Mouse (Mus musculus): ENCODE results near the gene Slpi.
"Not testable (repeated sequence)": the region's sequence is repeated elsewhere in the genome, so short reads cannot be mapped to it uniquely, and the experiment has no call there.

The Slpi gene

DNA sequence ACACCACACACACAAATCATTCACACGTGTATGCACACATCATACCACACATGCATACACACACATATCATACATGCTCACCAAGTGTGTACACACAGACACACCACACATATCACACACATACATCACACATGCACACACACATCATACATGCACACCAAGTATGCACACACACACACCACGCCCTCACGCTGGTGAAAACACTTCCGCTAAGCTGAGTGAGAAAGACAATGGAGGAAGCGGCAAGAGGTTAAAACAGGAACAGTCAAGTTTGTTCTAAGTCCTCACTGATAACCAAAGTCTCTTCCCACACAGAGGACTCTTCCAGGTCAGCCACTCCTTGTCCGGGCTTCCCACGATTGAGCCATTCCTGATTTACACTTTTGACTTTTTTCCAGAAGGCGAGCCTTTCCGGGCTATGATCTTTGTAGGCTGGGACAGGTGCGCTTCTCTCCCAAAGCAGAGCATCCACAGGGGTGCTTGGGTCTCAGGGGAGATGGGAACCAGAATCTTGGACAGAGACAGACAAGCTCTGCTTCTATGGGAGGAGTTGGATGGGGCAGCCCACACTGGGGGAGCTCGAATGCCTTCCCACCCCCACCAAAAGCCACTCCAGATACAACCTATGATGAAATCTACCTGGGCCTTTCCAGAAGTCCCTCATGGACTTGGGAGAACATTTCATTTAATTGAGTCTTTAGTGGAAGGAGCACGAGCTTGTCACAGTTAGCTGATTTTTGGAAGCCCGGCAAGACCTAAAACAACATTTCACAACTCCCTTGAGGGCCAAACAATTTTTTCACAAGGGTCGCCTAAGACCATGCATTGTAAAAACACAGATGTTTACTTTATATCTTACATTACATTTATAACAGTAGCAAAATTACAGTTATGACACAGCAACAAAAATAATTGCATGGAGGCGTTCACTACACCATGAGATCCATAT is 11.1 kb downstream of the Slpi start:
- no peak for DNase-seq (ENCODE audit: low spot score)

DNA sequence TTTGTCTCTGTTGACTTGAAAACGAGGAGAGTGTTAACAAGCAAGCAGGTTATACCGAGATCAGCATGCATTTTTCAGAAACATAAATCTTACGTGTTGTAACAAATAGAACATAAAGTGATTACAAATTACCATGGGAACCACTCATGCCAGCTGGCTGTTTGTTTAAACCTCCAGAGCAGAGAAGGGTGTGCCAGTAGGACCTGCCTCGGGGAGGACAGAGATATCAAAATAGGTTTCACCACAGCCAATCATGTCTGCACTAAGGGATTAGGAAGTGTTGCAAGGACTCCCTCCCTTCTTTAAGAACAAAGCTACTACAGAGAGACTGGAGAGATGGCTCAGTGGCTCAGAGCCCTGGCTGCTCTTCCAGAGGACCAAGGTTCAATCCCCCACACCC is 15.7 kb downstream of the Slpi start:
- peak; percentile 55 for DNase-seq (ENCODE audit: low spot score)

DNA sequence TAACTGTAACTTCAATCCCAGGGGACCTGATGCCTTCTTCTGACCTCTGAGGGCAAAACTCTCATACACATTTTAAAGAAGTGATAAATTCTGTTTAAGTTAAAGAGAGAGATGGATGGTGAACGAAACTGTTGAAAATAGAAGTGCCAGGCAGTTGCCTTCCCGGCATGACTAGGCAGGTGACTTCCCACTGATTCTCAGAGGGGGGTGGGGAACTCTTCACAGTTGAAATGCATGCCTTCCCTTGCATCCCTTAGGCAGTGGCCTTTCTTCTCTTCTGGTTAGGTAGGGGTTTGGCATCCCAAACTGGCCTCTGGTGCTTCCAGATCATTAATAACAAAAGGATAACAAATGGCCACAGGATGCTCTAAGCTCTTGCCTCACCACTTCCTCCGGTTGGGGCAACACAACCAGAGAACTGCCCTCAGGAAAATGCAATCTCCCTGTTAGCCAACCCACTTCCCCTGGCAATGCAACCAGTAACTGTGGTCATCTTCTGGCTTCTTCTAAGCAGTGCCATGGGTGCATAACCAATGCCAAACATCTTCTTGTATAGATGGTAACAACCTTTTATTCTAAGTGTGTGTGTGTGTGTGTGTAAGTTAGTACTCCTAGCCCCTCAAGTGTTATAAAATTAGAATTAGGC is 16.4 kb downstream of the Slpi start:
- peak; percentile 29 for DNase-seq (ENCODE audit: low spot score)

DNA sequence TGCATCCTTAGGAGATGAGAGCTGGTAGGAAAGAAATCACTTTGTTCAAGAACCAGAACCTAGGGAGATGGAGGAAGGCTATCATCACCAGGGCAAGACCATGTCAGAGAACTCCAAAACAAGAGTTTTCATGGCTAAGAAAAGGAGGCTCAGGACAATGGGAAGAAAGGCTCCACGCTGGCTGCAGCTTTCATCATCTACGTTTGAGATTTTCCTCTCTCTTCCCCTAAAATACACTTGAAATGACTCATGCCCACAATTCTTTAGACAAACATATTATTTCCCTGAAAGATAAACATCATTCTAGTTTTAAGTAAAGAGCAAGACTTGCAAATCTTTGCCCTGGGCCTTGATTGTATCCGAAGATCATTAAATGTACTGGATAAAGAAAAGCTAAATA is 17.5 kb downstream of the Slpi start:
- DNase-seq (ENCODE audit: low spot score): no peak

DNA sequence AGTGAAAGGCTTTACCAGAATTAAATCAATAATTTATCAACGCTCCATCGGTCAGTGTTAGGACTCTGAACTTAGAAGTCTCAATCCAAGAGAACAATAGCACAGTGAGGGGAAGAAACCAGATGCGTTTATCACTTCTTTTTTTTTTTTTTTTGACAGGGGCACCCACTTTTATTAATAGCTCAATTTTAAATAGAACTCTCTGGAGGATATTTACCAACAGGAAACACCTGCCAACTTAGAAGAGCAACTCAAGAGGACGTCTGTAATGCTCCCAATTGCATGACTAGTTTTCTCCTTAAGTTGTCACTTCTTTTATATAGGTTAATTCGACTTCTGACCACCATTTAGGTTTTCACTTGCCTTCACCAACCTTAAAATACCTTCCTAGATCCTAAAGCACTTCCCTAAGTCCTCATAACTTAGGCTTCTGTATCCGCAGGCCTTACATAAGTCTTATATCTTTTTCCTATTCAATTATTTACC is 20.2 kb downstream of the Slpi start:
- DNase-seq (ENCODE audit: low spot score): no peak

DNA sequence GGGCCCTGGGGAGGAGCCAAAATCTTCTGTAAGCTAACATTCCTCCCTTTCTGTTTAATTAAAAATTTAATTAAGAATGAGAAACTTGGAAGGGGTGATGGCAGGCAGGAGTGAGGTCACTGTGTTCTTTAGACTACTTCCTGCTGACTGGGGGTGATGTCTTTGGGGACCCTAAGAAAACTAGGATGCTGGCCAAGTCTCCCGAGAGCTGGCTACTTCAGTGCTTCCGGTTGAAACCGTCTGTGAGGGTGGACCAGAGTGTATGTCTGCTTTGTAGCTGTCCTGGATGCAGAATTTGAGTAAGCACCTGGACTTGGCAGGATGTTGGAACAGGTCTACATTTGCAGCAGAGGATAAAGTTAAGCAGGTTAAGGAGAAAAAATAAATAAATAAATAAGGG is 21.9 kb downstream of the Slpi start:
- DNase-seq (ENCODE audit: low spot score): no peak

DNA sequence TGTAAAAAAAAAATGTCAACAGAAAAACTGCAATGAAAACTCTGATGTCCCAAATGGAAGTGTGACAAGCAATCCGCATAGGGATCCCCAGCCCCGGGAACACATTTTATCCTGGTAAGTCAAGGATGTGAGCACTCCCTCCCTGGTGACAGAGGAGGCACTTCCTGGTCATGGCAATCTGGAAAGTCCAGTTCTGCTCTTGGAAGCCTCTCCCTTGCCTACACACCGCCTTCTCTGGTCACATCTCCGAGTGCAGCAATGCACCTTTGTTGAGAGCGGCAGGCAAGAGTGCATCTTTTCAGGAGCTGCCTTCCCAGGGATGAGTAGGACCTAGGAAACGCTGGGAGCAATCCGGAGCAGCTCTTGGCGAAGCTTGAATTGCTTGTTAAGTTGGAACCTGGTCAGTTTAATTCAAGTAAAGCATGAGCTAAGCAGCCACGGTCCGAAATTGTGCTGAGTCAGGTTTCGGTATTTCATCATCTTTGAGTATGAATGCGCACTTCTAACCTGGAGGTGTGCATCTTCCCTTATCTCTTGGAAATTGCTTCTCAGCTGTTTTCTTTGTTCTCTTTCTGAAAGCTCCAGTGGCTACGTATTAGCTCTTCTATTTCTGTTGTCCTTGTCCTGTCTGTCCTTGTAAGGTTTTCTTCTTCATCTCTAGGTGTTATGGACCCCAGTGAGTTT is 27.8 kb downstream of the Slpi start:
- peak; percentile 21 for DNase-seq (ENCODE audit: low spot score)

DNA sequence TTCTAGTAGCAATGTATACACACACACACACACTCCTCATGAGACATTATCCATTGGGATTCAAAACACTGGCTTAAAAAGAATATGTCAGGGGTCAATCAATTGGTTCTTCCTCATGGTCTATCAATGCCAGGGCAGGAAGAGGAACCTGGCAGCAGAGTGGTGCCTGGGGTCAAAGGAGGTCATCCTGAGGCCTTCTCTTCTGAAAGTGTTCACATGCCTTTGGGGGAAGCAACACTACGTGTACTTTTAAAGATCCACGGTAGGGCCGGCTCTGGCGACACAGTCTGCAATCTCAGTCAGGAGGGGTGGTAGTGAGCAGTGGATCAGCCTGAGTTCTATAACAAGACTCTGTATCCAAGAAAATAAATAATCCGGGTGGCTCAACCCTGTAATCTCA is 29.2 kb downstream of the Slpi start:
- no peak for DNase-seq (ENCODE audit: low spot score)

DNA sequence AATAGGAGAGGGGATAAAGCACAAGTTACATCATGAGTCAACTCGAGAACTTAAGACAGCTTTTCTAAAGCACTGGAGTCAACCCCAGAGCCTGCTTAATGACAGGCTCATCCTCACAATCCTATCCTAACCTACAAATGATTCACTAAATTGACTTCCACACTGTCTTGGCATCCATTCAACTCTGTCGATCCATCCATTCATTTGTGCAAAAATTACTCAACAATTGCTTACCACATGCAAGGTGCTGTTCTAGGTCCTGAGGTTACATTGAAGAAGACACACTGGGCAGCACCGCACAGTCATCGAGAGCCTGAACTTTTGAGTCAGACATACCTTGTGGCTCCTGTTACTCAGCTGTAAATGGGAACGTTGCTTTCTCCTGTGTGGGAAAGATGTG is 29.9 kb downstream of the Slpi start:
- no peak for DNase-seq (ENCODE audit: low spot score)

DNA sequence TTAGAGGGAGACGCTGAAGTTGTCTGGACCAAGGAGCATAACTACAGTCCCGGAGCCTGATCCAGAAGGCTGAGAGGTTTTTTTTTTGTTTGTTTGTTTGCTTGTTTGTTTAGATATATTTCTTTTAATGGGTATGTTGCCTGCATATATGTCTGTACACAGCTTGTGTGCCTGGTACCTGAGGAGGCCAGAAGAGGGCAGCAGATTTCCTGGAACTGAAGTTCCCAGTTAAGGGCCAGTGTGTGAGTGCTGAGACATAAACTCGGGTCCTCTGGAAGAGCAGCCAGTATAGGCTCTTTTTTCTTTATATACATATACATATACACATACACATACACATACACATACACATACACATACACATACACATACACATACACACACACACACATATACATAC is 30.5 kb downstream of the Slpi start:
- no peak for DNase-seq (ENCODE audit: low spot score)

DNA sequence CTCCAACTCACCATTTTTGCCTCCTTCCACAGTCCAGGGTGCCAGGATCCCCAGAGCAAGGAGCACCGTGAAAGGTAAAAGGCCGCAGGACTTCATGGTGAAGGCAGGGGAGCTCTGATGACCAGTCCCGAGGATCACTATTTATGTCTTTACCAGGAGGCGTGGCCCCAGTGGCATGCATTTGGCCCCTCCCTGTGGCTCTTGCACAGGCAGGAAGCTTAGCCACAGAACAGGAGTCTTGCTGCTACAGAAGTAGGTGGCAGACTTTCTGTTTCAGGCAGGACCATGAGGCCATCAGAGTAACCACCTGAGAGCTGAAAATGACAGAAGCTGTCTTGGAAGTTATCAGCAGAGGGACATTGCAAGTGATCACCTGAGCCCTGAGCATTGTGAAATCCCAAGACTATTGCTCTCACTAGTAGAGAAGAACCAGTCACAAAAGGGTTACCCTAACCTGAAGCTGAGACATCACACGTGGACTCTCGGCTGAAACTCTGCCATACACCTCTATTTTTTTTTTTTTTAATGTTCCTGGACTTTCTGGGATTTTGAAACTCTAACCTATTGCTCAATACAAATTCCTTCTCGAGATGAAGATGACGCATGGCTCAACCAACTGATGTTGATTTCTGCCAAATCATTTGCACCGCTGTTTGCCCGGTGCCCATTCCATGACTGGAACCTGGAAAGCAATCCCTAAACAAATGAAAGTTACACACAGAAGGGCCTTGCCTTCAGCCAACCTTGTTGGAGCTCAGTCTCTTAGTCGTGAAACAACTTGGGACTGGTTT is 32.5 kb downstream of the Slpi start:
- peak; percentile 60 for DNase-seq (ENCODE audit: low spot score)

DNA sequence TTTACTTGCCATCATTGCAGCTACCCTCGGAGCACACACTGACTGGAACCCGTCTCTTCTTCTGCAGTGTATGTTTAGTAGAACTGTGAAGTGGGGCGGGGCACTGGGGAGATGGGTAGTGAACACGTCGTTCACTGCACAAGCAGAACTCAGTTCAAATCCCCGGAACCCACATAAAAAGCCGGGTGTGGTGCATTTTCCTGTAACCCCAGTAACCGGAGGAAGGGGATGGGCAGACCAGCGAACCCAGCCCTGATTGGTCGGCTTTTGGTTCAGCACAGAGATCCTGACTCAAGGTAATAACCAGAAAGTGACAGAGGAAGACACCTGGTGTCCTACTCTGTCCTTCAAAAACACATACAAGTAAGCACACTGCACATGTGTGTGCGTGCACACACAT is 35.5 kb downstream of the Slpi start:
- no peak for DNase-seq (ENCODE audit: low spot score)

DNA sequence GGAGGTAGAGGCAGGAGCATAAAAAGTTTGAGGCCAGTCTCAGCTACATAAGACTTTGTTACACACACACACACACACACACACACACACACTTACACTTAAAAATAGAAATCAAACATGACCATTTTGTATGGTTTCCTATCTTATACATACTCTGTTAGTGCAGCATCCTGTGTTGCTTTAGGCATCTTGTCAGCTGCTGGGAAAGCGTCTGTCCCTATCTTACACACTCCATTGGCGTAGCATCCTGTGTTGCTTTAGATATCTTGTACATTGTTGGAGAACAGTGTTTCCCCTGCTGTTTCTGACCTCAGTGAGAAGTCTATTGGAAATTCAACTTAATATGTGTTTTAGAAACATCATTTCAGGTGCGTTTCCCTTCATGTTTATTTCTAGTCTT is 36.2 kb downstream of the Slpi start:
- DNase-seq (ENCODE audit: low spot score): no peak

DNA sequence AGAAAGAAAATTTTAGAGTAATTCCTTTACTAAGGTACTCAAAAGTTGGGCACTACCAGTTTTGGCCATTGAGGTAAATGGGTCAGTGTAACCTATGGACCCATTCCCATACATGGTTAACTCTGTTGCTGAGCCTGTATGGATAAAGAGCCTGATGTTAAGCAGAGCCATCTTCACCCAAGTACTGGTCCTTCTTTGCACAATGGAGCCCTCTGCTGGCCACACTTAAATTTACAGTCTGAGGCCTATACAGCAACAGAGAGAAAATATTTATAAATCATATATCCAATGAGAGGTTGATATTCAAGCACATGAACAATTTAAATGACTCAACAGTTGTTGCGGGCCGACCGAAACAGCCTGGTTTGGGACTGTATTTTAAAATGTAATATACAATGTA is 39.9 kb downstream of the Slpi start:
- DNase-seq (ENCODE audit: low spot score): no peak

DNA sequence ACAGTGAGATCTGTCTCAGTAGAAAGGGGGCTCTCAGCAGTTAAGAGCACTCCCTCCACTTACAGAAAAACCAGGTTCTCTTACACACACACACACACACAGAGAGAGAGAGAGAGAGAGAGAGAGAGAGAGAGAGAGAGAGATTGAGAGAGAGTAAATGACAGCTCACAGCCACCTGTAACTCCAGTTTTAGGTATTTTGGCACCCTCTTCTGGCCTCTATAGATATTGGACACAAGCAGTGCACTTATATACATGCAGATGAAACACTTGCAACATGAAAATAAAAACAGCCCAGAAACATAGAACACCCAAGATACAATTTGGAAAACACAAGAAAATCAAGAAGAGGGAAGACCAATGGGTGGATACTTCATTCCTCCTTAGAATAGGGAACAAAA is 41.2 kb downstream of the Slpi start:
- DNase-seq (ENCODE audit: low spot score): not testable (repeated sequence)

DNA sequence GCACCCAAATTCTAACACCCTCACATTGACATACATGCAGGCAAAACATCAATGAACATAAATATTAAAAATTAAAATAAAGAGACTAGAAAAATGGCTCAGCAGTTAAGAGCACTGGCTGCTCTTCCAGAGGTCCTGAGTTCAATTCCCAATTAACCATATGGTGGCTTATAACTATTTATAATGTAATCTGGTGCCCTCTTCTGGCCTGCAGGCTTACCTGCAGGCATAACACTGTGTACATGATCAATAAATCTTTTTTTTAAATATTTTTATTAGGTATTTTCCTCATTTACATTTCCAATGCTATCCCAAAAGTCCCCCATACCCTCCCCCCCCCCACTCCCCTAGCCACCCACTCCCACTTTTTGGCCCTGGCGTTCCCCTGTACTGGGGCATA is 45.2 kb downstream of the Slpi start:
- not testable (repeated sequence) for DNase-seq (ENCODE audit: low spot score)

DNA sequence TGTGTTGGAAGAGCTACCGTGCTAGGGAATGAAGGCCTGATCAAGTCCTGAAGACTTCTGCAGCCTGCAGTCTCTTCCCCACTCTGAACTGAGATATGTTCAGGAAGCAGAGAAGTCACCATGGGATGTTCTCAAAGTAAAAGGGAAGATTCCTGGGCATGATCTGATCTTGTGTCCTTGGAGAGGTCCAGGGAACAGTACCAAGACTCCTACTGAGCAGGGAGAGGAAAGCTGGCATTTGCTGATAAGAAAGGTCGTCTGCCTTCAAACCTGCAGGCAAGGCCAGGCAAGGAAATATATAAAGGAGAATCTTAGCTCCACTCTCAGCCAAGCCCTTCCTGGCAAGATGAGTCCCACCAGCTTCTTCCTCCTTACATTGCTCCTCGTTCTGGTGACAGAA is 56.5 kb downstream of the Slpi start, which contains the start of gene Svs5:
Gene Svs5 (plus strand): TSS at position 301 of the 400 bp plus-strand sequence.
- not testable (repeated sequence) for DNase-seq (ENCODE audit: low spot score)

DNA sequence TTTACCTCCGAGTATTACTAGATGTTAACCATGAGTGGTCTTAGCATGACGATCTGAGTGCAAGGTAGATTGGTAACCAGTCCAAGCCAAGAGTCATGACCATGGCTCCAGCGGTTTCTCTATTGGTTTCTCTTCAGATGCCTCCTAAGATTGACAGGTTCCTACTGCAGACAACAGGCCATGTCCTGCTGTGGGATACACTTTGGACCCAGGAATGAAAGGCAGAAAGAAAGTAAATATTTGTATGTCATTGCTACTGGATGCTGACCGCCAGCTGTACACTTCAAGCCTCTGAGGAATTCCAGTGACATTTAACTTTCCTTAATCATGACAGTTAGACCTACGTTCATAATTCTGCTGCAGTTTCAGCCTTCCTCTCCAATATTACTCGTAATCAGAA is 67.9 kb downstream of the Slpi start:
- DNase-seq (ENCODE audit: low spot score): no peak

DNA sequence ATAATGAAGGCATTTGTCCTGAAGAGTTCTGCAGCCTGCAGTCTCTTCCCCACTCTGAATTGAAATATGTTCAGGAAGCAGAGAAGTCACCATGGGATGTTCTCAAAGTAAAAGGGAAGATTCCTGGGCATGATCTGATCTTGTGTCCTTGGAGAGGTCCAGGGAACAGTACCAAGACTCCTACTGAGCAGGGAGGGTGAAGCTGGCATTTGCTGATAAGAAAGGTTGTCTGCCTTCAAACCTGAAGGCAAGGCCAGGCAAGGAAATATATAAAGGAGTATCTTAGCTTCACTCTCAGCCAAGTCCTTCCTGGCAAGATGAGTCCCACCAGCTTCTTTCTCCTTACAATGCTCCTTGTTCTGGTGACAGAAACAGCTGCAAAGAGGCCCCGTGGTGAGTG is 72.4 kb downstream of the Slpi start, which contains the start of gene Svs6:
Gene Svs6 (plus strand): TSS at position 301 of the 400 bp plus-strand sequence.
- DNase-seq (ENCODE audit: low spot score): not testable (repeated sequence)

DNA sequence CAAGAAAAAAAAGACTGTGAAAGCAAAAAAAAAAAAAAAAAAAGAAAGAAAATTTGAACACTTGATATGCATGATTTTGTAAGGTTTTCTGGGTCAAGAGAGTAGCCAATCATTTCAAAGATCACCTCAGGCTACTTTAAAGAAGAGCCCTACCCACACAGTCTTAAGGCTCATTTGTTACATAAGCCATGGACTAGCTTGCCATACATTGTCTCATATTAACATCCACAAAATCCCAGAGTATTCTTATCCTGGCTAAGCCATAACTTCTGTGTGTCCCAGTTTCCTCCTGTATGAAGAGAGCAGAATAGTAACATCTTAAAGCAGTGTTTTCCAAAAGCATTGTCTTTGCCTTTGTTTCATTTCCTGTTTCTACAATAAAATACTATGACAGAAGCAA is 73.4 kb downstream of the Slpi start:
- DNase-seq (ENCODE audit: low spot score): not testable (repeated sequence)

DNA sequence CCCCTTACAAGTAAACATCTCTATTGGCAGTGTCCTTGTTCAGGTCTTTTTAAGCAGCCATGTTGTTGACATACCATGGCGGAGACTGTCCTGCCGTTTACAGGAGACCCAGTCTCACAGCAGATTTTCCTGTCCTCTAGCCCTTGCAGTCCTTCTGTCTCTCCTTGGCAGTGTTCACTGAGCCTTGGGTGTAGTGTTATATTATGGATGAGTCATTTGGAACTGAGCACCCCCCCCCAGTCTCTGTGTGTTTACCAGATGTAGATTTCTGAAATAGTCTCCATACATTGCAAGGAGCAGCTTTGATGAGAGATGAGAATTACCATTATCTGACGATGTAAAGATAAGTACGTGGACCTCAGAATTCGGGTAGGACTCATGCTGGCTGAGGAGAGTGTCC is 76.3 kb downstream of the Slpi start:
- no peak for DNase-seq (ENCODE audit: low spot score)

Data from lung, postnatal 25 days (tissue).